Mouse (Mus musculus) 3134 (cell line): ENCODE data around the gene Tmem183a.

Experiments used
- DNase-seq: peaks from one replicate; pipeline ENCODE4 v3.0.0-alpha.2; 2011; ENCODE audit warnings: low spot score; ENCODE audit not compliant: insufficient read length; ENCODE audit errors: extremely low read depth

Tmem183a gene

GRCm38 (mm10) chr1:134361857-134362212, at the start of gene Tmem183a:
Gene Tmem183a (minus strand): TSS chr1:134361979.
- DNase-seq: peak; percentile 95

- DNase-seq: no peak
These were observed 46.3 kb upstream of the Tmem183a start for GRCm38 (mm10) chr1:134408080-134408479.

GRCm38 (mm10) chr1:134406414-134406771, 44.6 kb upstream of the Tmem183a start:
- no peak for DNase-seq

GRCm38 (mm10) chr1:134405509-134406413, 44.0 kb upstream of the Tmem183a start, which contains the start of gene Cyb5r1:
Gene Cyb5r1 (plus strand): TSS chr1:134405559.
- peak; percentile 94 for DNase-seq

GRCm38 (mm10) chr1:134399735-134400134, 38.0 kb upstream of the Tmem183a start:
- peak; percentile 51 for DNase-seq

GRCm38 (mm10) chr1:134398210-134398609, 36.4 kb upstream of the Tmem183a start:
- no peak for DNase-seq

GRCm38 (mm10) chr1:134393827-134394226, 32.0 kb upstream of the Tmem183a start:
- DNase-seq: no peak

GRCm38 (mm10) chr1:134385666-134386065, 23.9 kb upstream of the Tmem183a start, which contains the start of gene 4933406M09Rik:
Gene 4933406M09Rik (plus strand): TSS chr1:134385940.
- no peak for DNase-seq

- DNase-seq: no peak
These were observed 23.4 kb upstream of the Tmem183a start for GRCm38 (mm10) chr1:134385176-134385575.

GRCm38 (mm10) chr1:134384581-134384980, 22.8 kb upstream of the Tmem183a start:
- DNase-seq: no peak

GRCm38 (mm10) chr1:134381795-134382625, 20.2 kb upstream of the Tmem183a start:
- DNase-seq: no peak

GRCm38 (mm10) chr1:134381051-134381450, 19.3 kb upstream of the Tmem183a start:
- no peak for DNase-seq

GRCm38 (mm10) chr1:134374124-134374523, 12.3 kb upstream of the Tmem183a start:
- DNase-seq: no peak

GRCm38 (mm10) chr1:134368777-134369337, 7.1 kb upstream of the Tmem183a start:
- no peak for DNase-seq

- no peak for DNase-seq
These were observed 3.7 kb upstream of the Tmem183a start for GRCm38 (mm10) chr1:134365491-134365890.

GRCm38 (mm10) chr1:134363194-134363593, 1.4 kb upstream of the Tmem183a start:
- no peak for DNase-seq

- DNase-seq: no peak
These were observed 453 bp downstream of the Tmem183a start for GRCm38 (mm10) chr1:134361195-134361856.

- DNase-seq: peak; percentile 26
These were observed 1.1 kb downstream of the Tmem183a start for GRCm38 (mm10) chr1:134360656-134361055.

GRCm38 (mm10) chr1:134357461-134357860, 4.3 kb downstream of the Tmem183a start:
- DNase-seq: no peak

GRCm38 (mm10) chr1:134353326-134353725, 8.5 kb downstream of the Tmem183a start:
- DNase-seq: no peak

- DNase-seq: no peak
These were observed 14.0 kb downstream of the Tmem183a start for GRCm38 (mm10) chr1:134347791-134348190.
